Comparison of ENCODE assay signal across 10 mouse cellular contexts in genomic region chr4:115728721-115729120, GRCm38 (mm10). TPM values are rescaled to one million over a fixed set of nuclear protein-coding genes. Genes with fewer than 3 reads are reported as not detected.
A peak's percentile ranks its signal among the peaks of the same experiment; 100 is the strongest.
DNase-seq lines count a peak whose midpoint lies in the region; ATAC-seq and TF ChIP-seq lines count a peak whose summit lies in the region.
"Had no signal": no experiment of that assay in that cellular context is flagged by ENCODE, and none has a peak within 500 bp of the region (broad histone marks: within the 10 kb centered on the region; RNA-seq: fewer than 3 reads in every experiment).

No protein-coding gene starts in this region.

- ATAC-seq in kidney, postnatal 0 days (replicated peaks; ENCODE audit: low FRiP score, low read depth): no peak

- no peak for TF ChIP-seq CTCF in kidney, postnatal 0 days (IDR thresholded peaks at IDR 0.05; ENCODE audit: low read depth)

- no peak overlapping the region for H3K9ac ChIP-seq in kidney, postnatal 0 days (ENCODE audit: low read depth, low read length)
- H3K9ac ChIP-seq: neural tube, embryonic 13.5 days had no signal

- no peaks in the 10 kb centered on the region for H3K4me1 ChIP-seq in kidney, postnatal 0 days (replicated peaks; ENCODE audit: insufficient read depth, low read length)
- H3K4me1 ChIP-seq: neural tube, embryonic 13.5 days had no signal

- no peak overlapping the region for H3K27ac ChIP-seq in kidney, postnatal 0 days
- H3K27ac ChIP-seq: neural tube, embryonic 13.5 days had no signal

- 13% methylated on average over 5 of the region's 5 CpGs for WGBS in kidney, postnatal 0 days

- H3K36me3 ChIP-seq in kidney, postnatal 0 days (ENCODE audit: insufficient read depth, low read length): no peaks in the 10 kb centered on the region
- H3K36me3 ChIP-seq: neural tube, embryonic 13.5 days had no signal

- no peak overlapping the region for H3K4me3 ChIP-seq in kidney, postnatal 0 days (replicated peaks; ENCODE audit: low read depth, low read length)
- H3K4me3 ChIP-seq: neural tube, embryonic 13.5 days had no signal

- peak; percentile 71 for DNase-seq in gastrocnemius, postnatal 10 days
- DNase-seq in gastrocnemius, adult 8-10 months (ENCODE audit: low spot score in 2 of 2): no peak
- peak; percentile 64 for DNase-seq in urinary bladder, postnatal 25 days (ENCODE audit: low spot score)
- no peak for DNase-seq in urinary bladder, postnatal 10 days (ENCODE audit: low spot score)
- DNase-seq in kidney, postnatal 0 days (ENCODE audit: low spot score): peak; percentile 87
- DNase-seq in ovary, postnatal 14 days (ENCODE audit: low spot score): peak; percentile 53
- DNase-seq in left cerebral cortex, adult 9 months (ENCODE audit: low spot score in 2 of 2): no peak
- no peak for DNase-seq in cerebellum, postnatal 36 days

- no peaks in the 10 kb centered on the region for H3K9me3 ChIP-seq in kidney, postnatal 0 days (replicated peaks; ENCODE audit: low read length)
- H3K9me3 ChIP-seq: neural tube, embryonic 13.5 days had no signal

- H3K4me2 ChIP-seq in kidney, postnatal 0 days (ENCODE audit: low read length): no peak overlapping the region
- H3K4me2 ChIP-seq: neural tube, embryonic 13.5 days had no signal

- no peaks in the 10 kb centered on the region for H3K27me3 ChIP-seq in kidney, postnatal 0 days (ENCODE audit: insufficient read depth, low read length)

RNA-seq across cellular contexts. Expression of gene Efcab14, which starts 8.8 kb away (rescaled TPM):
- total RNA-seq in gastrocnemius, postnatal 10 days (2021): 10 to 100 TPM; 28.6 to 31.3 TPM
- 10 to 100 TPM; 45.1 to 55.3 (median 52.5) TPM for total RNA-seq in gastrocnemius, adult 8-10 months (2022)
- polyA plus RNA-seq in kidney, postnatal 0 days (2015; fragmentation: Nextera tagmentation; extraction: Ambion mirVana): 28.9 and 30.4 TPM in 2 replicates

RNA-seq across cellular contexts. Expression of gene Tex38, which starts 52.1 kb away (rescaled TPM):
- under 1 TPM; 0.56 to 0.82 TPM for total RNA-seq in gastrocnemius, postnatal 10 days (2021)
- total RNA-seq in gastrocnemius, adult 8-10 months (2022): 1 to 10 TPM; 1.8 to 4.8 (median 3.5) TPM
- polyA plus RNA-seq in kidney, postnatal 0 days (2015; fragmentation: Nextera tagmentation; extraction: Ambion mirVana): 0.59 and 0.64 TPM in 2 replicates
- polyA plus RNA-seq: heart, embryonic 16.5 days; neural tube, embryonic 13.5 days had no signal

RNA-seq across cellular contexts. Expression of gene Atpaf1, which starts 55.9 kb away (rescaled TPM):
- total RNA-seq in gastrocnemius, postnatal 10 days (2021): 10 to 100 TPM; 33.8 to 40.4 TPM
- 10 to 100 TPM; 48.3 to 67.5 (median 55.6) TPM for total RNA-seq in gastrocnemius, adult 8-10 months (2022)
- polyA plus RNA-seq in kidney, postnatal 0 days (2015; fragmentation: Nextera tagmentation; extraction: Ambion mirVana): 61.6 and 62.1 TPM in 2 replicates

Comparison
In these comparisons a context has a peak if more than half of its experiments do, and no peak if none do; other contexts are left out.
1. DNase-seq: peak in gastrocnemius, postnatal 10 days (single experiment), urinary bladder, postnatal 25 days (single experiment), kidney, postnatal 0 days (single experiment) and ovary, postnatal 14 days (single experiment); none in gastrocnemius, adult 8-10 months (0 of 2), urinary bladder, postnatal 10 days (single experiment), left cerebral cortex, adult 9 months (0 of 2) and cerebellum, postnatal 36 days (0 of 2).